Mouse (Mus musculus) liver, postnatal 0 days (tissue): ENCODE measurements around the gene Vasp.
"Not testable (repeated sequence)": the region's sequence is repeated elsewhere in the genome, so short reads cannot be mapped to it uniquely, and the experiment has no call there.

ENCODE experiments used
- CTCF ChIP-seq: sonication (generic); IDR thresholded peaks from 2 replicates; pipeline ENCODE4 v1.5.1; 2016; ENCODE audit warnings: antibody characterized with exemption, low read depth
- EP300 ChIP-seq: IDR thresholded peaks from 2 replicates; pipeline ENCODE4 v1.6.1; 2016; ENCODE audit warnings: antibody characterized with exemption, low read depth, mild to moderate bottlenecking

DNA sequence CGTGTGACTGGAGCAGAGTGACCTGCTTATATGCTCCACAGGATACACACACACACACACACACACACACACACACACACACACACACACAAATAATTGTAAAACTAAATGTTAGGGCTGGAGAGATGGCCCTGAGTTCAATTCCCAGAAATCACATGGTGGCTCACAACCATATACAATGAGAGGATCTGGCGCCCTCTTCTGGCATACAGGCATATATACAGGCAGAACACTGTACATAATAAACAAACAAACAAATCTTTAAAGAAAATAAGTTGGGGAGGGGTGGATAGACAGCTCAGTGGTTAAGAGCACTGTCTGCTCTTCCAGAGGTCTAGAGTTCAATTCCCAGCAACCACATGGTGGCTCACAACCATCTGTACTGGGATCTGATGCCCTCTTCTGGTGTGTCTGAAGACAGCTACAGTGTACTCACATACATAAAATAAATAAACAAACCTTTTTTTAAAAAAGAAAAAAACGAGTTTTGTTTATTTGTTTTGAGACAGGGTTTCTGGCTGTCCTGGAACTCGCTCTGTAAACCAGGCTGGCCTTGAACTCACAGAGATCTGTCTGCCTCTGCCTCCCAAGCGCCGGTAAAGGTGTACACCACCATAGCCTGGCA lies 10.2 kb upstream of the Vasp start:
- TF ChIP-seq EP300: not testable (repeated sequence)
- TF ChIP-seq CTCF: peak; percentile 84
